Mouse (Mus musculus) stomach, postnatal 0 days (tissue): ENCODE measurements around the gene Igdcc3.

ENCODE experiments used
- CTCF ChIP-seq: IDR thresholded peaks from 2 replicates; pipeline ENCODE4 v1.5.1; 2016; ENCODE audit warnings: antibody characterized with exemption, low read depth, mild to moderate bottlenecking, moderate library complexity
- EP300 ChIP-seq: optimal IDR thresholded peaks from 2 replicates; pipeline ENCODE3; 2016; ENCODE audit warnings: antibody characterized with exemption

GRCm38 (mm10) chr9:65117516-65117915, 23.5 kb upstream of the Igdcc3 start:
- no peak for TF ChIP-seq CTCF
- no peak for TF ChIP-seq EP300
